Mouse (Mus musculus): Measurements from ENCODE around the gene Slc7a7.

The Slc7a7 gene

GRCm38 (mm10) chr14:54417623-54418081 is at the start of gene Slc7a7:
Gene Slc7a7, minus strand, starts transcription at chr14:54417780.
- WGBS, result 21% methylated on average over 19 of the region's 19 CpGs

GRCm38 (mm10) chr14:54464293-54465005 is 46.9 kb upstream of the Slc7a7 start:
- 2% methylated on average over 55 of the region's 57 CpGs for WGBS

- under 1% methylated on average over 35 of the region's 35 CpGs for WGBS
These were observed 46.3 kb upstream of the Slc7a7 start, which contains the start of gene Lrp10 for GRCm38 (mm10) chr14:54463959-54464292. Gene Lrp10, plus strand, starts transcription at chr14:54464137.

GRCm38 (mm10) chr14:54463108-54463958 is 45.8 kb upstream of the Slc7a7 start:
- 15% methylated on average over 12 of the region's 12 CpGs for WGBS

- 82% methylated on average over 4 of the region's 4 CpGs for WGBS
These were observed 44.6 kb upstream of the Slc7a7 start for GRCm38 (mm10) chr14:54462146-54462545.

GRCm38 (mm10) chr14:54457907-54458569 is 40.5 kb upstream of the Slc7a7 start:
- WGBS, result 88% methylated on average over 14 of the region's 14 CpGs

- 78% methylated on average over 11 of the region's 11 CpGs for WGBS
These were observed 37.3 kb upstream of the Slc7a7 start for GRCm38 (mm10) chr14:54454669-54455528.

- WGBS, result 88% methylated on average over 9 of the region's 9 CpGs
These were observed 36.0 kb upstream of the Slc7a7 start for GRCm38 (mm10) chr14:54453566-54453965.

GRCm38 (mm10) chr14:54445476-54445875 is 27.9 kb upstream of the Slc7a7 start:
- WGBS, result 64% methylated on average over 3 of the region's 3 CpGs

- 56% methylated on average over 15 of the region's 15 CpGs for WGBS
These were observed 26.4 kb upstream of the Slc7a7 start for GRCm38 (mm10) chr14:54443712-54444618.

- WGBS, result 59% methylated on average over 3 of the region's 3 CpGs
These were observed 25.6 kb upstream of the Slc7a7 start for GRCm38 (mm10) chr14:54443196-54443595.

GRCm38 (mm10) chr14:54442548-54442947 is 25.0 kb upstream of the Slc7a7 start:
- 89% methylated on average over 3 of the region's 3 CpGs for WGBS

- 85% methylated on average over 4 of the region's 4 CpGs for WGBS
These were observed 23.8 kb upstream of the Slc7a7 start for GRCm38 (mm10) chr14:54441365-54441764.

- 92% methylated on average over 14 of the region's 14 CpGs for WGBS
These were observed 23.0 kb upstream of the Slc7a7 start for GRCm38 (mm10) chr14:54440538-54440937.

- WGBS, result 61% methylated on average over 7 of the region's 7 CpGs
These were observed 22.0 kb upstream of the Slc7a7 start for GRCm38 (mm10) chr14:54439610-54440009.

GRCm38 (mm10) chr14:54439155-54439554 is 21.6 kb upstream of the Slc7a7 start:
- WGBS, result 86% methylated on average over 12 of the region's 12 CpGs

GRCm38 (mm10) chr14:54435194-54435918 is 17.8 kb upstream of the Slc7a7 start:
- WGBS, result 87% methylated on average over 11 of the region's 11 CpGs

GRCm38 (mm10) chr14:54433941-54434531 is 16.5 kb upstream of the Slc7a7 start:
- WGBS, result 66% methylated on average over 12 of the region's 12 CpGs

Measured in cerebral cortex, adult 2 months (tissue).